Mouse (Mus musculus) heart, adult 2 months (tissue): ENCODE results near the gene Dhx58.

ENCODE experiments used
- CTCF ChIP-seq: fragments of 200-600 bp; IDR thresholded peaks from 2 replicates; pipeline ENCODE4 v1.8.1; 2022; ENCODE audit warnings: antibody characterized with exemption, mild to moderate bottlenecking, moderate library complexity
- EP300 ChIP-seq: fragments of 200-500 bp; IDR thresholded peaks from 2 replicates; pipeline ENCODE4 v1.6.1; 2011; ENCODE audit warnings: low read depth, low read length, control low read depth; ENCODE audit not compliant: insufficient read depth
- POLR2A ChIP-seq: fragments of 200-500 bp; IDR thresholded peaks from 2 replicates; pipeline ENCODE4 v1.6.1; 2011; ENCODE audit warnings: mild to moderate bottlenecking, low read depth, low read length, control low read depth; ENCODE audit not compliant: insufficient read depth

GRCm38 (mm10) chr11:100673169-100673568 is 30.9 kb downstream of the Dhx58 start:
- no peak for TF ChIP-seq CTCF
- no peak for TF ChIP-seq POLR2A
- TF ChIP-seq EP300, result no peak
